Mouse (Mus musculus): Measurements from ENCODE around the gene Bhlha9.

DNA sequence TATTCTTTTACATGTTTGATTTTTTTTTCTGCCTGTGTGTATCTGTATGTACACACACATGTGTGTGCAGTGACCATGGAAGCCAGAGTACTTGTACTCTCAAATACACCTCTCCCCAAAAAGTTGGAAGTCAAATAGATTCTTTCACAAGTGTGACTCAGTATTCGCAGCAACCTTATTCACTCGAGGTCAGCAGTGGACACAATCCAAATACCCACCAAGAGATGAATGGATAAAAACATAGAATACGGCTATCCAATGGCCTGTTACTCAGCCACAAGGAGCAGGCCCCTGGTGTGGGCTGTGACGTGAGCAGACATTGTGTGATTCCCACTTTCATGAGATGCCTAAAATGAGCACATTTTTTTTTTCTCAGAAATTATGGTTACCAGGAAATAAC, 32.0 kb upstream of the Bhlha9 start:
- no peak for TF ChIP-seq POLR2A (IDR thresholded peaks at IDR 0.05; ENCODE audit: control insufficient read depth in 1 of 2, insufficient read depth in 1 of 2, low read depth in 1 of 2, low read length in 2 of 2, poor library complexity in 1 of 2)
- TF ChIP-seq ZKSCAN1 (IDR thresholded peaks at IDR 0.05; ENCODE audit: low read depth, low read length), result no peak
- TF ChIP-seq CTCF (IDR thresholded peaks at IDR 0.05 in 2 of 3, conservative IDR thresholded peaks at IDR 0.05 in 1 of 3; ENCODE audit: control insufficient read depth in 1 of 3, insufficient read depth in 1 of 3, low read depth in 2 of 3, low read length in 3 of 3, poor library complexity in 1 of 3, severe bottlenecking in 1 of 3), result no peak
- no peak for TF ChIP-seq USF2 (IDR thresholded peaks at IDR 0.05; ENCODE audit: borderline replicate concordance in 1 of 2, insufficient read depth in 1 of 2, low read depth in 1 of 2, low read length in 2 of 2)
- no peak for TF ChIP-seq RCOR1 (IDR thresholded peaks at IDR 0.05; ENCODE audit: low read depth, low read length)
- TF ChIP-seq EP300 (IDR thresholded peaks at IDR 0.05; ENCODE audit: low read depth in 1 of 2, low read length in 2 of 2), result no peak
- no peak for TF ChIP-seq TBP (IDR thresholded peaks at IDR 0.05; ENCODE audit: low read depth, low read length)
- no peak for TF ChIP-seq USF1 (IDR thresholded peaks at IDR 0.05; ENCODE audit: low read depth, low read length)

All from MEL (cell line).